Mouse (Mus musculus) regulatory T cell (primary cell): ENCODE results near the gene Nxnl1.
"Not testable (repeated sequence)": the region's sequence is repeated elsewhere in the genome, so short reads cannot be mapped to it uniquely, and the experiment has no call there.

Source experiments
- in situ Hi-C: fragments of 300-600 bp; cut with MboI, MseI; formaldehyde crosslinking; loops from one replicate; pipeline ENCODE4 v1.15.1; 2025; ENCODE audit warnings: high pct_unique_total_duplicates

The Nxnl1 gene

DNA sequence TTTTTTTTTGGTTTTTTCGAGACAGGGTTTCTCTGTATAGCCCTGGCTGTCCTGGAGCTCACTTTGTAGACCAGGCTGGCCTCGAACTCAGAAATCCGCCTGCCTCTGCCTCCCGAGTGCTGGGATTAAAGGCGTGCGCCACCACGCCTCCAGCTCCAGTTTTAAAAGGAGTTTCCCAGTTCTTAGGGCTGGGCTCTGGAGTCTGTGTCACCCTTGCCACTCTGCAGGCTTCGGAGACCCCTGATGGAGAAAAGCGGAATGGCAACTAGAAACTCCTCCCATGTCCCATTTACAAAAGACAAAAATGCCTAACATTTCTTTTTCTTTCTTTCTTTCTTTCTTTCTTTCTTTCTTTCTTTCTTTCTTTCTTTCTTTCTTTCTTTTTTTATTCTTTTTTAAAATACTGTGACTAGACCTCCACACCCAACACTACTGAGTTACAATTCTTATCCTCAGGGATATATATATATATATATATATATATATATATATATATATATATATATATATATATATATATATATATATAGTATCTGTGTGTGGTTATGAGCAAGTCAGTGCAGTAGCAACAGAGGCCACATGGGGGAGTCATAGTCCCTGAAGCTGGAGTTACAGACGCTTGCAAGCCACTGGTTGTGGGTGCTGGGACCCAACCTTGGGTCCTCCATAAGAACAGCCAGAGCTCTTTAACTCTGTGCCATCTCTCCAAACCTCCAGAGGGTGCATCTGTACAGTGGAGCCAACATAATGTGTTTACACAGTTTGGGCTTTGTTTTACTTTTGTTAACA is 47.2 kb downstream of the Nxnl1 start:
- in situ Hi-C loops: not testable (repeated sequence)

DNA sequence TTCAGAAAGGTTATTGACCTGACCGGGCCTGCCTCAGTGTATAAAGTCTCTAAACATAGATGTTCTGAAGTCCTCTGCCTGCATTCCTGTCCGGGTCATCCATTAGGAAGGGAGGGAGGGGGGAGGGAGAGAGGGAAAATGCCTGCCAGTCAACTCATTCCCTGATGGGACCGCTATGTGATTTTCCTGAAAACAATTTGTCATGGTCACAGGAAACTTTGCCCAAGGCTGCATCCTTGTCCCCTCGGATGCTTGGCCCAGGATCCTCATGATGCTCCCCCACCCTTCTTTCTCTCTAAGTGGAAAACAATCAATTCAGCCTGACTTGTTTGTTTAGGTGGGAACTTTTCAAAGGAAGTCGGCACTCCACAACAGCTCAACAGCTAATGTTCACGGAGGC is 49.6 kb downstream of the Nxnl1 start:
- in situ Hi-C loops: no loop called here

DNA sequence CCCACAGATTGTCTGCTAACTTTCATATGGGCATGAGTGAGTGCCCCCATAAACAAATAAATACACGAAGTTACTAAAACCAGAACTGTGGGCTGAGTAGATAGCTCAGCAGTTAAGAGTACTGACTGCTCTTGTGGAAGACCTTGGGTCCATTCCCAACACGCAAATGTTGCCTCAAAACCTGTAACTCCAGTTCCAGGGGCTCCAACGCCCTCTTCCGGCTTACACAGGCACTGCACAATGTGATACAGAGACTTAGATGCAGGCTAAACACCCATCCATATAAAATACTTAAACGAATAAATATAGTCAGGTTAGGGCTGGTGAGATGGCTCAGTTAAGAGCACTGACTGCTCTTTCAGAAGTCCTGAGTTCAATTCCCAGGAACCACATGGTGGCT is 51.4 kb downstream of the Nxnl1 start:
- in situ Hi-C loops: no loop called here

DNA sequence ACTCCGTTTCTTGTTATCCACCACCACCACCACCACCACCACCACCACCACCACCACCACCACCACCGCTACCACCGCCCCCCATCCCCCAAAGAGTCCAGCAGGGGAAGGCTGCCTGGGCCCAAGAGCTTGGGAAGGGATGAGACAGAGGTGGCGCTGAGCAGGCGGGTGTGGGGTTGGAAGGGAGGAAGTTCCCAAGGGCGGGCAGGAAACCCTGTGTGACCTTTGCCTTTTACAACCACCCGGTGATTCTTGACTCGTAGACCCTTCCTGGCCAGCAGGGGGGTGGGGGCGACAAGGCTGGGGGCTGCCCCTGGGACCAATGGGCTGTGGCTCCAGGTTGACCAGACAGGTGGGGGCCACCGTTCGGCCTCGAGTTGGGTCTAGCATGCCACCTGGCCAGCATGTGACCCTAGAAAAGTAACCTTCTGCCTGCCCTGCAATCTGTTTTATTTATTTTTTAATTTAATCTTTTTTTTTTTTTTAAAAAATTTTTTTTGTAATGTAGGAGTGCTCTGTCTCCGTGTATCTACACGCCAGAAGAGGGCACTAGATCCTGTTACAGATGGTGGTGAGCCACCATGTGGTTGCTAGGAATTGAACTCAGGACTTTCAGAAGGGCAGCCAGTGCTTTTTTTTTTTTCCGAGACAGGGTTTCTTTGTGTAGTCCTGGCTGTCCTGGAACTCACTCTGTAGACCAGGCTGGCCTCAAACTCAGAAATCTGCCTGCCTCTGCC is 53.2 kb downstream of the Nxnl1 start:
- in situ Hi-C loops: no loop called here

GRCm38 (mm10) chr8:71511644-71512043 is 54.8 kb downstream of the Nxnl1 start, which contains the start of gene Plvap:
TSS of gene Plvap (minus strand) at chr8:71511752.
- in situ Hi-C loops: no loop called here
